In genomic region chr13:93189416-93189815, GRCm38 (mm10) we compare ENCODE assay signal across 15 mouse cellular contexts. TPM values are rescaled to one million over a fixed set of nuclear protein-coding genes. Genes with fewer than 3 reads are reported as not detected.
DNase-seq lines count a peak whose midpoint lies in the region; ATAC-seq and TF ChIP-seq lines count a peak whose summit lies in the region.
"Had no signal": no experiment of that assay in that cellular context is flagged by ENCODE, and none has a peak within 500 bp of the region (broad histone marks: within the 10 kb centered on the region; RNA-seq: fewer than 3 reads in every experiment).

No protein-coding gene starts in this region.

- WGBS in kidney, postnatal 0 days = 64% methylated on average over 2 of the region's 2 CpGs
- WGBS in liver, embryonic 15.5 days (ENCODE audit: insufficient replicate concordance) = 71% methylated on average over 2 of the region's 2 CpGs

- TF ChIP-seq CTCF in kidney, postnatal 0 days (IDR thresholded peaks at IDR 0.05; ENCODE audit: low read depth) = no peak

- DNase-seq in embryo, embryonic 10.5 days (ENCODE audit: low spot score) = peak; percentile 4
- DNase-seq in embryo, embryonic 9.5 days (ENCODE audit: extremely low spot score) = no peak
- DNase-seq in kidney, postnatal 0 days (ENCODE audit: low spot score) = peak; percentile 25
- DNase-seq in kidney, postnatal 25 days = no peak
- DNase-seq in ZHBTc4 (ENCODE audit: low read depth, low spot score) = peak; percentile 19
- DNase-seq in B cell, adult 2 months = no peak
- no peak for DNase-seq in gastrocnemius, adult 8-10 months (ENCODE audit: low spot score in 2 of 2)
- DNase-seq: adrenal gland, adult 8-10 months; cerebellum, adult 2 months; gastrocnemius, postnatal 25 days; midbrain, embryonic 14.5 days; right cerebral cortex, postnatal 14 days had no signal

- no peak overlapping the region for H3K4me3 ChIP-seq in kidney, postnatal 0 days (replicated peaks; ENCODE audit: low read depth, low read length)
- H3K4me3 ChIP-seq in liver, embryonic 15.5 days (replicated peaks) = no peak overlapping the region
- H3K4me3 ChIP-seq: stomach, embryonic 15.5 days had no signal

- no peaks in the 10 kb centered on the region for H3K4me1 ChIP-seq in kidney, postnatal 0 days (replicated peaks; ENCODE audit: insufficient read depth, low read length)
- H3K4me1 ChIP-seq in liver, embryonic 15.5 days (replicated peaks) = peaks cover 26% of the 10 kb centered on the region

- ATAC-seq in kidney, postnatal 0 days (replicated peaks; ENCODE audit: low FRiP score, low read depth) = no peak
- ATAC-seq in liver, embryonic 15.5 days (ENCODE audit: insufficient read depth) = no peak
- ATAC-seq: forebrain, embryonic 16.5 days had no signal

- no peak overlapping the region for H3K9ac ChIP-seq in kidney, postnatal 0 days (ENCODE audit: low read depth, low read length)
- H3K9ac ChIP-seq in liver, embryonic 15.5 days = no peak overlapping the region
- H3K9ac ChIP-seq: stomach, embryonic 15.5 days had no signal

- no peak overlapping the region for H3K4me2 ChIP-seq in kidney, postnatal 0 days (ENCODE audit: low read length)
- peak overlapping the region; percentile 21; the same call in 1 of the 2 replicates for H3K4me2 ChIP-seq in liver, embryonic 15.5 days

- peaks cover 7% of the 10 kb centered on the region; the same call in 1 of the 2 replicates for H3K36me3 ChIP-seq in kidney, postnatal 0 days (ENCODE audit: insufficient read depth, low read length)
- peaks cover 14% of the 10 kb centered on the region for H3K36me3 ChIP-seq in liver, embryonic 15.5 days (replicated peaks)
- H3K36me3 ChIP-seq: stomach, embryonic 15.5 days had no signal

- no peaks in the 10 kb centered on the region for H3K9me3 ChIP-seq in kidney, postnatal 0 days (replicated peaks; ENCODE audit: low read length)
- no peaks in the 10 kb centered on the region for H3K9me3 ChIP-seq in liver, embryonic 15.5 days (replicated peaks)
- H3K9me3 ChIP-seq: stomach, embryonic 15.5 days had no signal

- H3K27ac ChIP-seq in kidney, postnatal 0 days = no peak overlapping the region
- H3K27ac ChIP-seq in liver, embryonic 15.5 days (replicated peaks) = no peak overlapping the region; the same call in 1 of the 2 replicates
- H3K27ac ChIP-seq: stomach, embryonic 15.5 days had no signal

- no peaks in the 10 kb centered on the region for H3K27me3 ChIP-seq in kidney, postnatal 0 days (ENCODE audit: insufficient read depth, low read length)
- H3K27me3 ChIP-seq in liver, embryonic 15.5 days = no peaks in the 10 kb centered on the region
- H3K27me3 ChIP-seq: stomach, embryonic 15.5 days had no signal

RNA-seq across cellular contexts. Expression of gene Tent2, which starts 2.8 kb away (rescaled TPM):
- 46.6 and 48.4 TPM in 2 replicates for polyA plus RNA-seq in kidney, postnatal 0 days (2015; fragmentation: Nextera tagmentation; extraction: Ambion mirVana)
- polyA plus RNA-seq in liver, embryonic 15.5 days (2015; fragmentation: Nextera tagmentation; extraction: Ambion mirVana) = 31.7 and 33.8 TPM in 2 replicates
- 10 to 100 TPM in 2 of 4 experiments, 1 to 10 TPM in 2; 8.1 to 10.7 (median 10.1) TPM for total RNA-seq in gastrocnemius, adult 8-10 months (2022)

RNA-seq across cellular contexts. Expression of gene Cmya5, which starts 44.9 kb away (rescaled TPM):
- polyA plus RNA-seq in kidney, postnatal 0 days (2015; fragmentation: Nextera tagmentation; extraction: Ambion mirVana) = 0.03 and 0.07 TPM in 2 replicates
- 0.07 and 0.12 TPM in 2 replicates for polyA plus RNA-seq in liver, embryonic 15.5 days (2015; fragmentation: Nextera tagmentation; extraction: Ambion mirVana)
- 1,000 to 10,000 TPM; 1,379 to 2,047 (median 1,612) TPM for total RNA-seq in gastrocnemius, adult 8-10 months (2022)

Comparison
In these comparisons a context has a peak if more than half of its experiments do, and no peak if none do; other contexts are left out.
1. DNase-seq: peak in embryo, embryonic 10.5 days (single experiment), kidney, postnatal 0 days (single experiment) and ZHBTc4 (single experiment); none in embryo, embryonic 9.5 days (single experiment), kidney, postnatal 25 days (0 of 2), B cell, adult 2 months (0 of 2) and gastrocnemius, adult 8-10 months (0 of 2).